Mouse (Mus musculus): ENCODE measurements at regions not wholly inside any gene's neighbourhood (a gene's known extent, or its start where the extent isn't known, plus 50 kb on each side); places are given as distances from the start of the nearest gene placed in this dataset.

GRCm38 (mm10) chr12:71766086-71766485 lies 64.8 kb upstream of the Daam1 start:
- TF ChIP-seq CTCF (IDR thresholded peaks at IDR 0.05; ENCODE audit: borderline replicate concordance, extremely low read depth, insufficient read depth, insufficient read length) (no peak), POLR2A (IDR thresholded peaks at IDR 0.05; ENCODE audit: borderline replicate concordance, extremely low read depth, insufficient read depth, insufficient read length, poor library complexity, severe bottlenecking) (no peak)

All from brain, embryonic 14.5 days (tissue).